Mouse (Mus musculus) limb, embryonic 14.5 days (tissue): ENCODE data around the gene Gm20388. TPM values are rescaled to one million over a fixed set of nuclear protein-coding genes. Genes with fewer than 3 reads are reported as not detected.

ENCODE experiments used
- ATAC-seq: fragments of 200-750 bp; cut with Nextera tagmentation; 2 replicates; pipeline ENCODE4 v1.8.0; 2017; ENCODE audit warnings: low read depth, moderate number of reproducible peaks, moderate TSS enrichment; ENCODE audit not compliant: low FRiP score
- DNase-seq: peaks from one replicate; pipeline ENCODE4 v3.0.0-alpha.2; 2015; ENCODE audit warnings: low spot score
- H3K27ac ChIP-seq: fragments of 300-500 bp; sonication (generic); replicated peaks from 2 replicates; pipeline ENCODE4 v1.5.1; 2014; ENCODE audit warnings: low read depth, mild to moderate bottlenecking, low read length, moderate library complexity, mixed read lengths
- H3K27me3 ChIP-seq: fragments of 300-500 bp; sonication (generic); 2 replicates; pipeline ENCODE4 v1.6.1; 2014; ENCODE audit warnings: low read length, mixed read lengths; ENCODE audit not compliant: control insufficient read depth, insufficient read depth
- H3K36me3 ChIP-seq: fragments of 300-500 bp; sonication (generic); 2 replicates; pipeline ENCODE4 v1.6.1; 2014; ENCODE audit warnings: mild to moderate bottlenecking, low read length, moderate library complexity, mixed read lengths; ENCODE audit not compliant: control insufficient read depth, insufficient read depth
- H3K4me1 ChIP-seq: fragments of 300-500 bp; sonication (generic); 2 replicates; pipeline ENCODE4 v1.6.1; 2014; ENCODE audit warnings: antibody characterized with exemption, low read length, mixed read lengths; ENCODE audit not compliant: control insufficient read depth, insufficient read depth
- H3K4me2 ChIP-seq: fragments of 300-500 bp; sonication (generic); replicated peaks from 2 replicates; pipeline ENCODE4 v1.6.1; 2014; ENCODE audit warnings: low read depth, mild to moderate bottlenecking, low read length, moderate library complexity; ENCODE audit not compliant: severe bottlenecking
- H3K4me3 ChIP-seq: fragments of 300-500 bp; sonication (generic); replicated peaks from 2 replicates; pipeline ENCODE4 v1.5.1; 2014; ENCODE audit warnings: low read length
- H3K9ac ChIP-seq: fragments of 300-500 bp; sonication (generic); 2 replicates; pipeline ENCODE4 v1.6.1; 2014; ENCODE audit warnings: mild to moderate bottlenecking, low read depth, low read length, moderate library complexity; ENCODE audit not compliant: severe bottlenecking
- H3K9me3 ChIP-seq: fragments of 300-500 bp; sonication (generic); 2 replicates; pipeline ENCODE4 v1.6.1; 2016; ENCODE audit warnings: low read length; ENCODE audit not compliant: control insufficient read depth
- POLR2A ChIP-seq: fragments of 200-500 bp; IDR thresholded peaks from 2 replicates; pipeline ENCODE4 v1.8.0; 2012; ENCODE audit warnings: inconsistent platforms, mild to moderate bottlenecking, moderate library complexity, borderline replicate concordance; ENCODE audit not compliant: insufficient read depth, insufficient read length; ENCODE audit errors: extremely low read depth
- WGBS: fragments of 180-500 bp; shearing (Covaris S2); extraction: QIAGEN DNeasy Blood & Tissue Kit; methylation state at CpG from one replicate; pipeline ENCODE4 v1.1.7; 2014; 5-methylcytosine and 5-hydroxymethylcytosine counted together
- polyA plus RNA-seq, 2 experiments: library from polyadenylated mRNA; depleted of rRNA in 1 of 2; stranded (reverse) in 1 of 2; unstranded in 1 of 2; fragments of >200 nt; fragmentation: Nextera tagmentation in 1 of 2; extraction: Ambion mirVana in 1 of 2; gene quantifications; 2 replicates each; pipeline versions ENCODE4 v1.2.1 to v1.2.3; 2012 to 2014

Gm20388 gene
- polyA plus RNA-seq, 2 experiments: 1.9 to 49.9 TPM

- ATAC-seq (no peak), DNase-seq (no peak)
- no peak overlapping the region for H3K27ac ChIP-seq
- H3K4me1 ChIP-seq: peaks cover 6% of the 10 kb centered on the region
- H3K27me3 ChIP-seq: no peaks in the 10 kb centered on the region
- no peak overlapping the region for H3K4me3 ChIP-seq
- H3K9ac ChIP-seq: no peak overlapping the region
- no peaks in the 10 kb centered on the region for H3K9me3 ChIP-seq
- 77% methylated on average over 5 of the region's 5 CpGs for WGBS
- no peak overlapping the region for H3K4me2 ChIP-seq
- H3K36me3 ChIP-seq: no peaks in the 10 kb centered on the region
- no peak for TF ChIP-seq POLR2A
Measured at GRCm38 (mm10) chr8:122991368-122991767, 3080.7 kb downstream of the Gm20388 start.

GRCm38 (mm10) chr8:122992296-122992695 lies 3081.7 kb downstream of the Gm20388 start:
- H3K4me2 ChIP-seq: no peak overlapping the region
- 70% methylated on average over 2 of the region's 2 CpGs for WGBS
- DNase-seq (no peak), ATAC-seq (no peak)
- H3K9me3 ChIP-seq: no peaks in the 10 kb centered on the region
- TF ChIP-seq POLR2A: no peak
- H3K36me3 ChIP-seq: no peaks in the 10 kb centered on the region
- no peaks in the 10 kb centered on the region for H3K27me3 ChIP-seq
- no peak overlapping the region for H3K9ac ChIP-seq
- H3K4me1 ChIP-seq: peaks cover 5% of the 10 kb centered on the region
- H3K4me3 ChIP-seq: no peak overlapping the region
- no peak overlapping the region for H3K27ac ChIP-seq

DNA sequence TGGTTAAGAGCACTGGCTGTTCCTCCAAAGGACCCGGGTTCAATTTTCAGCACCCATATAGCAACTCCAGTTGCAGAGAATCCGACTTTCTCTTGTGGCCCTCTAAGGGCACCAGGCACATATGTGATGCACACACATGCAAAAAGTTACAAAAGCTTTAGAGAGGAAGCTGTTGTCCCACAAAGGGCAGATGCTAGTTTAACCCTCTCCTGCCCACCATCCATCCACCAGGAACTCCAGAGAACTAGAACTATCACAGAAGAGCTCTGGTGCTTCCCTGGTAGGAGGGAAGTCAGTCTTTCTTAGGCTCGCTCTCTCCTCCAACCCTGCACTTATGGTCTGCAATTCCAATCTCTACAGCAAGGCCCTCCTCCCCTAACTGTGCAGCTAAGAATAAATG lies 3082.4 kb downstream of the Gm20388 start:
- WGBS: 81% methylated on average over 3 of the region's 3 CpGs

DNA sequence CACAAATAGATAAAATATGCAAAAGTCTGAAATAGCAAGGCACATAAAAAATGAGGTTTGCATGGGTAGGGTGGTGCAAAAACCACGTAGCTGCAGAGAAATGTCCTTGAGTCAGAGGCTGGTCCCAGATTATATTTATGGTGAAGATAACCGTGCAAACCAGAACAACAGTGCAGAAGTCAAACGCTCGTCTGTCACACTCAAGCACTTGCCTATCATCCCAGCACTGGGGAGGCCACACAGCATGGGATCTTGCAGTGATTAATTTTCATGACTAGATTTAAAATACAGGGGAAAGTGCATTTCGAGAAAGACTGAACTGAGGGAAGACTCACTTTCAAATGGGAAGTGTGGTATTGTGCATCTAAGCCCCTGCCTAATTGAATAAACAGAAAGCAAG lies 3083.1 kb downstream of the Gm20388 start:
- no peak overlapping the region for H3K4me3 ChIP-seq
- H3K4me2 ChIP-seq: no peak overlapping the region
- TF ChIP-seq POLR2A: no peak
- no peaks in the 10 kb centered on the region for H3K27me3 ChIP-seq
- no peaks in the 10 kb centered on the region for H3K36me3 ChIP-seq
- 0 out of 2 replicates have a peak, but pooled peaks cover 2% of the 10 kb centered on the region for H3K4me1 ChIP-seq
- no peak overlapping the region for H3K27ac ChIP-seq
- WGBS: 79% methylated on average over 5 of the region's 5 CpGs
- ATAC-seq (no peak), DNase-seq (no peak)
- no peak overlapping the region for H3K9ac ChIP-seq
- H3K9me3 ChIP-seq: no peaks in the 10 kb centered on the region

More for the DNA sequence above, 3082.4 kb downstream of the Gm20388 start:
- H3K4me3 ChIP-seq: no peak overlapping the region
- ATAC-seq (no peak), DNase-seq (no peak)
- no peak overlapping the region for H3K27ac ChIP-seq
- no peaks in the 10 kb centered on the region for H3K36me3 ChIP-seq
- H3K4me2 ChIP-seq: no peak overlapping the region
- no peaks in the 10 kb centered on the region for H3K27me3 ChIP-seq
- no peak overlapping the region for H3K9ac ChIP-seq
- H3K9me3 ChIP-seq: no peaks in the 10 kb centered on the region
- no peak for TF ChIP-seq POLR2A
- H3K4me1 ChIP-seq: 0 out of 2 replicates have a peak, but pooled peaks cover 2% of the 10 kb centered on the region

- Histone ChIP-seq H3K4me1 (0 out of 2 replicates have a peak, but pooled peaks cover under 1% of the 10 kb centered on the region), H3K4me3 (no peak overlapping the region), H3K27ac (no peak overlapping the region), H3K9me3 (no peaks in the 10 kb centered on the region), H3K36me3 (no peaks in the 10 kb centered on the region), H3K9ac (no peak overlapping the region), H3K27me3 (no peaks in the 10 kb centered on the region), H3K4me2 (no peak overlapping the region)
- ATAC-seq (no peak), DNase-seq (no peak)
- no peak for TF ChIP-seq POLR2A
- 83% methylated on average over 4 of the region's 4 CpGs for WGBS
Measured at GRCm38 (mm10) chr8:122997963-122998362, 3087.3 kb downstream of the Gm20388 start.

GRCm38 (mm10) chr8:123000311-123000710 lies 3089.7 kb downstream of the Gm20388 start:
- Histone ChIP-seq H3K4me3 (no peak overlapping the region), H3K36me3 (no peaks in the 10 kb centered on the region), H3K27me3 (no peaks in the 10 kb centered on the region), H3K4me1 (peaks cover 15% of the 10 kb centered on the region), H3K9ac (no peak overlapping the region), H3K27ac (no peak overlapping the region), H3K9me3 (no peaks in the 10 kb centered on the region), H3K4me2 (no peak overlapping the region)
- ATAC-seq: no peak
- TF ChIP-seq POLR2A: no peak
- DNase-seq: no peak
- 85% methylated on average over 2 of the region's 2 CpGs for WGBS
